Mouse (Mus musculus) forebrain, embryonic 15.5 days (tissue): ENCODE results near the gene Slc28a1. TPM values are rescaled to one million over a fixed set of nuclear protein-coding genes. Genes with fewer than 3 reads are reported as not detected.

Experiments
- ATAC-seq: fragments of 200-750 bp; cut with Nextera tagmentation; replicated peaks from 2 replicates; pipeline ENCODE4 v1.8.0; 2017; ENCODE audit warnings: mild to moderate bottlenecking, moderate TSS enrichment, moderate library complexity
- H3K27ac ChIP-seq: fragments of 300-500 bp; sonication (generic); replicated peaks from 2 replicates; pipeline ENCODE4 v1.5.1; 2015; ENCODE audit warnings: mild to moderate bottlenecking, inconsistent platforms
- H3K27me3 ChIP-seq: fragments of 300-500 bp; sonication (generic); 2 replicates; pipeline ENCODE4 v1.6.1; 2015; ENCODE audit warnings: inconsistent platforms
- H3K36me3 ChIP-seq: fragments of 300-500 bp; sonication (generic); 2 replicates; pipeline ENCODE4 v1.6.1; 2015; ENCODE audit warnings: mild to moderate bottlenecking, inconsistent platforms
- H3K4me1 ChIP-seq: fragments of 300-500 bp; sonication (generic); 2 replicates; pipeline ENCODE4 v1.6.1; 2015; ENCODE audit warnings: inconsistent platforms
- H3K4me2 ChIP-seq: fragments of 300-500 bp; sonication (generic); replicated peaks from 2 replicates; pipeline ENCODE4 v1.6.1; 2015; ENCODE audit warnings: mild to moderate bottlenecking, inconsistent platforms
- H3K4me3 ChIP-seq: fragments of 300-500 bp; sonication (generic); 2 replicates; pipeline ENCODE4 v1.5.1; 2015; ENCODE audit warnings: mild to moderate bottlenecking, inconsistent platforms
- H3K9ac ChIP-seq: fragments of 300-500 bp; sonication (generic); replicated peaks from 2 replicates; pipeline ENCODE4 v1.6.1; 2015; ENCODE audit warnings: mild to moderate bottlenecking, inconsistent platforms
- H3K9me3 ChIP-seq: fragments of 300-500 bp; sonication (generic); 2 replicates; pipeline ENCODE4 v1.6.1; 2016; ENCODE audit warnings: inconsistent platforms
- WGBS: fragments of 180-500 bp; shearing (Covaris S2); methylation state at CpG from one replicate; pipeline ENCODE4 v1.1.7; 2015; ENCODE audit warnings: mixed read lengths; 5-methylcytosine and 5-hydroxymethylcytosine counted together
- polyA plus RNA-seq: library from polyadenylated mRNA; unstranded; fragments of >200 nt; fragmentation: Nextera tagmentation; extraction: Ambion mirVana; gene quantifications from 2 replicates; pipeline ENCODE4 v1.2.1, GENCODE M21; 2015

Gene Slc28a1
- polyA plus RNA-seq, 1 experiment from 2014 or later = not detected

GRCm38 (mm10) chr7:81105525-81105924, 9.1 kb upstream of the Slc28a1 start:
- no peak for ATAC-seq

DNA sequence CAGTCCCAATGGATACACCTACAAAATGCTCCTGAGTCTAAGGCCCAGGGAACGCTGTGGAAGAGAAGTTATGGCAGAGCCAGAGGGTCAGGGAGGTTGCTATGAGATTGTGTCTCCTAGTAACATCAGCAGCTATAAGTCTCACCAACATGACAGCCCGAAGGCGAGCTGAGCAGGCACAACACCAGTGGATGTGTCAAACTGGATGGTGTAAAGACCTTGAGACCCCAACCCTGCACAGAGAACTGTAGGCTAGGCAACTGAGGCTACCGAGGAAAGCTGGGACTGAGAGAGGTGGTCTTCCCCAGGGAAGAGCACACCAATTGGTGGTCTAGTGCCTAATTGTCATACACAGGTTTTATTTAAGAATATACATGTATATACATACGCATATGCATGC, 6.4 kb upstream of the Slc28a1 start:
- Histone ChIP-seq H3K9me3 (no peaks in the 10 kb centered on the region), H3K27me3 (no peaks in the 10 kb centered on the region), H3K4me3 (no peak overlapping the region), H3K4me1 (no peaks in the 10 kb centered on the region), H3K9ac (no peak overlapping the region), H3K27ac (no peak overlapping the region), H3K36me3 (no peaks in the 10 kb centered on the region), H3K4me2 (no peak overlapping the region)
- no peak for ATAC-seq
- WGBS = 90% methylated on average over 5 of the region's 5 CpGs

More at GRCm38 (mm10) chr7:81105525-81105924, 9.1 kb upstream of the Slc28a1 start:
- Histone ChIP-seq H3K27ac (no peak overlapping the region), H3K27me3 (no peaks in the 10 kb centered on the region), H3K36me3 (no peaks in the 10 kb centered on the region), H3K9me3 (no peaks in the 10 kb centered on the region), H3K9ac (no peak overlapping the region), H3K4me2 (no peak overlapping the region), H3K4me3 (no peak overlapping the region), H3K4me1 (no peaks in the 10 kb centered on the region)
- WGBS = 70% methylated on average over 4 of the region's 4 CpGs

- H3K4me1 ChIP-seq = no peaks in the 10 kb centered on the region
- H3K9me3 ChIP-seq = no peaks in the 10 kb centered on the region
- H3K27ac ChIP-seq = no peak overlapping the region
- no peak overlapping the region for H3K4me3 ChIP-seq
- H3K27me3 ChIP-seq = no peaks in the 10 kb centered on the region
- 71% methylated on average over 9 of the region's 9 CpGs for WGBS
- no peaks in the 10 kb centered on the region for H3K36me3 ChIP-seq
- H3K4me2 ChIP-seq = no peak overlapping the region
- no peak overlapping the region for H3K9ac ChIP-seq
- ATAC-seq = no peak
Observed at GRCm38 (mm10) chr7:81109717-81110651, 4.6 kb upstream of the Slc28a1 start.

DNA sequence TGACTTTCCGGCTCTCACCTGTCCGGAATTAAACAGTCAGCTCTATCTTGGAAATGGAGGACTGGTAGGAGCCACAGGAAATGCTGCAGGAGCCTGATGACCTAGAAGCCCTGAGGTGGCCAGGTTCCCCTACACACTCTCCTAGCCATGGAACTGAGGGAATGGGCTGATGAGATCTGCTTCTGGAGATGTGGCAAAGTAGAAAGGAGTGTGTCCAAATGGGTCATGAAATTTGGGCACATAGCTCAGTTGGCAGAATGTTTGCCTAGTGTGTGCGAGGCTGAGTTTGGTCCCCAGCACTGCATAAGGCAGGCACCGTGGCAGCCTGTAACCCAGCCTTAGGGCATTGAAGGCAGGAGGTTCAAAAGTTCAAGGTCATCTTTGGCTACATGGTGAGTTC, 3.8 kb upstream of the Slc28a1 start:
- ATAC-seq = no peak
- Histone ChIP-seq H3K4me1 (no peaks in the 10 kb centered on the region), H3K9me3 (no peaks in the 10 kb centered on the region), H3K9ac (no peak overlapping the region), H3K4me2 (no peak overlapping the region), H3K36me3 (no peaks in the 10 kb centered on the region), H3K27me3 (no peaks in the 10 kb centered on the region), H3K4me3 (no peak overlapping the region), H3K27ac (no peak overlapping the region)
- 92% methylated on average over 4 of the region's 4 CpGs for WGBS

- H3K27me3 ChIP-seq = no peaks in the 10 kb centered on the region
- H3K4me2 ChIP-seq = no peak overlapping the region
- no peaks in the 10 kb centered on the region for H3K9me3 ChIP-seq
- no peak for ATAC-seq
- H3K4me1 ChIP-seq = no peaks in the 10 kb centered on the region
- H3K27ac ChIP-seq = no peak overlapping the region
- H3K9ac ChIP-seq = no peak overlapping the region
- 90% methylated on average over 2 of the region's 2 CpGs for WGBS
- H3K4me3 ChIP-seq = no peak overlapping the region
- H3K36me3 ChIP-seq = no peaks in the 10 kb centered on the region
Observed at GRCm38 (mm10) chr7:81111729-81112128, 2.9 kb upstream of the Slc28a1 start.

DNA sequence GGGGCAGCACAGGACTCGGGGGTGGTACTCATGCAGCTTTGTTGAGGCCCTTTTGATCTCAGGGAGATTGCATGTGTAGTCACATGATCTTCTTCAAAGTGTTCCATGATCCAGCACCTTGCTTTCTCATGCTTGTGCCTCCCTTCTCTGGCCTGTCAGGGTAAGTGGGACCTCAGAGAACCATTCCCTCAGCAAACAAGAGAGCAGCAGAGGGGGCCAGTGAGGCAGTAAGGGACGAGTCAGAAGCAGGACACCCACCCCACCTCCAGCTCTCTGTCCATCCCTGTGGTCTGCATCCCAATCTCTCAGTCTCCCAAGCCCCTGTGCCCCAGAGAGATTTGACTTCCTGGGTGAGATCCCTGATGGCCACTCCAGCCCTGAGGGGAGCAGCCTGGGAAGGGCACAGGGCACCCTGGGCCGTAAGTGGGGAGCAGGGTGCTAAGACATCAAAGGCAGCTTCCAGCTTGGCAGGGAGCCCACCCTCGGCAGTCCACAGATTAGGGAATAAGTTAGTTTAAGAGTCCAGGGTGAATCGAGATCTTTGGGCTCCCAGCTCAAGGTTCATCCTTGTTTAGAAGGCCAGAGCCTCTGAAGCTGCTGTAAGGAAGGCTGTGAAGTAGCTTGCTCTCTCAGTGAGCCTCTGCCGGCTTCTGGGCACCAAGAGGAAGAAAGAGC, 1.8 kb upstream of the Slc28a1 start:
- H3K9ac ChIP-seq = no peak overlapping the region
- WGBS = 46% methylated on average over 6 of the region's 6 CpGs
- no peaks in the 10 kb centered on the region for H3K4me1 ChIP-seq
- no peaks in the 10 kb centered on the region for H3K27me3 ChIP-seq
- no peak overlapping the region for H3K4me3 ChIP-seq
- no peaks in the 10 kb centered on the region for H3K36me3 ChIP-seq
- H3K9me3 ChIP-seq = no peaks in the 10 kb centered on the region
- ATAC-seq = no peak
- H3K27ac ChIP-seq = no peak overlapping the region
- no peak overlapping the region for H3K4me2 ChIP-seq

GRCm38 (mm10) chr7:81121099-81121498, 6.5 kb downstream of the Slc28a1 start:
- Histone ChIP-seq H3K9ac (no peak overlapping the region), H3K27ac (no peak overlapping the region), H3K4me3 (no peak overlapping the region), H3K27me3 (no peaks in the 10 kb centered on the region), H3K4me1 (no peaks in the 10 kb centered on the region), H3K36me3 (no peaks in the 10 kb centered on the region), H3K9me3 (no peaks in the 10 kb centered on the region), H3K4me2 (no peak overlapping the region)
- no peak for ATAC-seq
- WGBS = 54% methylated on average over 3 of the region's 3 CpGs

GRCm38 (mm10) chr7:81122808-81123207, 8.2 kb downstream of the Slc28a1 start:
- Histone ChIP-seq H3K4me2 (no peak overlapping the region), H3K4me3 (no peak overlapping the region), H3K9ac (no peak overlapping the region), H3K9me3 (no peaks in the 10 kb centered on the region), H3K36me3 (no peaks in the 10 kb centered on the region), H3K4me1 (no peaks in the 10 kb centered on the region), H3K27me3 (no peaks in the 10 kb centered on the region), H3K27ac (no peak overlapping the region)
- no peak for ATAC-seq
- whole genome bisulfite sequencing = 67% methylated on average over 2 of the region's 2 CpGs

- Histone ChIP-seq H3K27ac (no peak overlapping the region), H3K4me2 (no peak overlapping the region), H3K27me3 (no peaks in the 10 kb centered on the region), H3K9ac (no peak overlapping the region), H3K9me3 (no peaks in the 10 kb centered on the region), H3K4me1 (no peaks in the 10 kb centered on the region), H3K4me3 (no peak overlapping the region), H3K36me3 (no peaks in the 10 kb centered on the region)
- WGBS = 89% methylated on average over 5 of the region's 5 CpGs
- no peak for ATAC-seq
Observed at GRCm38 (mm10) chr7:81123553-81123952, 9.0 kb downstream of the Slc28a1 start.

- no peaks in the 10 kb centered on the region for H3K9me3 ChIP-seq
- H3K36me3 ChIP-seq = no peaks in the 10 kb centered on the region
- ATAC-seq = no peak
- 82% methylated on average over 8 of the region's 8 CpGs for WGBS
- H3K4me2 ChIP-seq = no peak overlapping the region
- H3K4me1 ChIP-seq = no peaks in the 10 kb centered on the region
- H3K9ac ChIP-seq = no peak overlapping the region
- no peak overlapping the region for H3K27ac ChIP-seq
- H3K27me3 ChIP-seq = no peaks in the 10 kb centered on the region
- H3K4me3 ChIP-seq = no peak overlapping the region
Observed at GRCm38 (mm10) chr7:81124773-81125172, 10.2 kb downstream of the Slc28a1 start.

DNA sequence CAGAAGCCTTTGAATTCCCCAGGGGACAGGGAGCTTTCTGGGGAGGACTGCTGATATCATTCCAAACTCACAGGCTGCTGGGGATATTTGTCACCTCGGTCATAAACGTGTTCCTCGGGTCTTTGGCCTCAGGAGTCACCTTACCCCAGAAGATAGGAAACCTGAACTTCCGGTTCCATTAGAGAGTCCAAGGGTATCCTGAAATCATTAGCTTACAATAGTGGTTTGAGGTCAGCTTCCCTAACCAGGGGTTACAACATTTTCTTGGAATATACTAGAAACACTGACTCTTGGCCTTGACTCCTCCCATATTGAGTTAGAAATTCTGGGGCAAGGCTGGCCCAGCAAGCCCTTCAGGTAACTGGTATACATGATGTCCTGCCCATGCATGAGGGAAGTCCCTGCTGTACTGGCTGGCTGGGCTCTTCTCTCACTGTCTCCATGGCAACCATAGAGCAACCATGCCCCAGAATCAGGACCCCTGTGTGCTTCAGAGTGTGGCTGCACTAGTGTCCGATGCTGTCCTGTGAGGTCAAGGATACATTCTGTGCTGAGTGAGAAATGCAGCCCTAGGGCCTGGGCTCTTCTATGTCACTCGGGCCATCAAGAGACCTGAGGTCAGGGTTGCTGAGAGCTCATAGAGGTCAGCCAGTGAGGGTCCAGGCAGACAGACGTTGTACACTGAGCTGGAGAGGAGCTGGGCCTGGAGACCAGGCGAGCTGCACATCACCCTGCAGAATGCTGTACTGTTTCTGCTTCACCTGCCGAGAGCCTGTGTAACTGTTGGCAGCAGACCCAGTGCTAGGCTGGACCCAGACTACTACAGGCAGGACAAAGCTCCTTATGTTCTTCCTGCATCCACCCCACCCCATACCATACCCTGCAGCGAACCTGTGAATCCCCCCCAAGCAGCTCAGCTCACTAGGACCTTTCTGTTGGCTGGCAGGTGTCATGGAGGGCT, 10.9 kb downstream of the Slc28a1 start:
- Histone ChIP-seq H3K4me3 (no peak overlapping the region), H3K4me1 (no peaks in the 10 kb centered on the region), H3K9ac (no peak overlapping the region), H3K27ac (no peak overlapping the region), H3K36me3 (no peaks in the 10 kb centered on the region), H3K4me2 (no peak overlapping the region), H3K27me3 (no peaks in the 10 kb centered on the region), H3K9me3 (no peaks in the 10 kb centered on the region)
- ATAC-seq = 0 out of 2 replicates have a peak, but pooled peaks have one; percentile 38
- WGBS = 72% methylated on average over 10 of the region's 10 CpGs

DNA sequence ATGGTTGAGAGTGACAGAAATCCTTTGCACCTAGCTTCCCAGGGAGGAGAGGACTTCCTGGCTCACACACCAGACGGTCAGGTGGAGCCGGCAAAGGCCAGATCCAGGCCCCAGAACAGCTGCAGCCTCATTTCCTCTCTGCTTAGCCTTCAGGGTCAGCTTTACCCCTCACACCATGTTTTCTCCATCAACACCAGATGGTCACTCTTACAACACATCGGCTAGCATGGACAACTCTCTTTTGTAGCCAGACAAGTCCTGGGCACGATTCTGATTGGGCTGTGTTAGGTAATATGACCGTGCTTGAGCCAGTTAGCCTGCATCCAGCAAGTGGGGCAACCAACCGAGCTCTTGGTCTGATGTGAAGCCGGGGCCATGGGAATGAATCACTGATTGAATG, 17.3 kb downstream of the Slc28a1 start:
- ATAC-seq = no peak
- Histone ChIP-seq H3K4me2 (no peak overlapping the region), H3K27ac (no peak overlapping the region), H3K27me3 (no peaks in the 10 kb centered on the region), H3K4me3 (no peak overlapping the region), H3K9ac (no peak overlapping the region), H3K36me3 (no peaks in the 10 kb centered on the region), H3K9me3 (no peaks in the 10 kb centered on the region), H3K4me1 (no peaks in the 10 kb centered on the region)
- 79% methylated on average over 7 of the region's 7 CpGs for WGBS
